Mouse (Mus musculus) ovary, postnatal 14 days (tissue): ENCODE measurements around the gene Arhgef18.

ENCODE experiments used
- DNase-seq: peaks from one replicate; pipeline ENCODE4 v3.0.0; 2022; ENCODE audit warnings: low spot score

Arhgef18 gene

DNA sequence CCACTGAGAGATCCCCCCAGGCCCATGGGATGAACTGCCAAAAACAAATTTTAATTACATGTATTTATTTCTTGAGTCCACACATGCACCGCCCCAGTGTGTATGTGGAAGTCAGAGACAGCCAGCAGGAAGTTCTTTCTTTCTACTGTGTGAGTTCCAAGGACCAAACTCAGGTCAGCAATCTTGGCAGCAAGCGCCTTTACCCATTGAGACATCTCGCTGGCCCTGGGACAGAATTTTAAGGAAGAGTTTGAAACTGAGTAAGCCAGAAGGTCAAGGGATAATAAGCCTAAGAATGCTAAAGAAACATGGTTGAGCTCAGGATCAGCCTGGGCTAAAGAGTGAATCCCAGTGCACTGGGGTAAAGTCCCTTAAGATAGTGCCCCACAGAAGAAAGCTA is 4.8 kb downstream of the Arhgef18 start:
- DNase-seq: no peak

DNA sequence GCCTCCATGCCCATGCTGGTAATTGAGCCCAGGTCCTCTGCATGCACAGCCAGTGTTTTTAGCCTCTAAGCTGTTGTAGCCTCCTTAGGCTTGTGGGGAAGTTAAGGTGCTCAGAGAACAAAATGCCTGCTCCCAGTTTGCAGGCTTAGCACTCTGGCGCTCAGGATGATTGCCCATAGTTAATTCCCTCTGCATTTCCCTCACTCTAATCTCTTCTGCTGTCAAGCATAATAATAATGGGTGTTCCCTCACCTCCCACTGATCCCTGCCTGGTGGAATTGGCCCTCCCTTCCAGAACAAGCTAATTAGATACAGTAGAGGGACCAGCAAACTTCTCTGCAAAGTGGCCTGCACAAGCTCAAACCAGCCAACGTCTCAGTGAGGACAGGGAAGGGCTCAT is 7.7 kb downstream of the Arhgef18 start:
- no peak for DNase-seq

GRCm38 (mm10) chr8:3407417-3407816 is 14.6 kb downstream of the Arhgef18 start:
- no peak for DNase-seq

DNA sequence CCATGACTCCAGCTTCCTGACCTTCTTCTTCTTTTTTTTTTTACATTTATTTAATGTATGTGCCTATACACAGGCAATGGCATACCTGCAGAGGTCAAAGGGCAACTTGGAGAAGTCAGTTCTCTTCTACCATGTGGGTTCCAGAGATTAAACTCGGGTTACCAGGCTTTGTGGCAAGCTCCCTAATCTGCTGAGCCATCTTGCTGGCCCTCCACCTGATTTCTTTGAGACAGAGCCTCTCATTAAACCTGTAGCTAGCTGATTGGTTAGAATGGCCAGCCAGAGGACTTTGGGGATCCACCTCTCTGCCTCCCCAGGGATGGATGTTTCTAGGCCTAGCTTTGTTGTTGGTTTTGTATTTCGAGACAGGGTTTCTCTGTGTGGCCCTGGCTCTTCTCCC is 18.3 kb downstream of the Arhgef18 start:
- DNase-seq: no peak

GRCm38 (mm10) chr8:3411901-3412301 is 19.1 kb downstream of the Arhgef18 start:
- no peak for DNase-seq

- DNase-seq: no peak
Observed at GRCm38 (mm10) chr8:3412816-3413215, 20.0 kb downstream of the Arhgef18 start.

- DNase-seq: no peak
Observed at GRCm38 (mm10) chr8:3414639-3415190, 21.9 kb downstream of the Arhgef18 start.

GRCm38 (mm10) chr8:3415259-3415658 is 22.5 kb downstream of the Arhgef18 start:
- no peak for DNase-seq

DNA sequence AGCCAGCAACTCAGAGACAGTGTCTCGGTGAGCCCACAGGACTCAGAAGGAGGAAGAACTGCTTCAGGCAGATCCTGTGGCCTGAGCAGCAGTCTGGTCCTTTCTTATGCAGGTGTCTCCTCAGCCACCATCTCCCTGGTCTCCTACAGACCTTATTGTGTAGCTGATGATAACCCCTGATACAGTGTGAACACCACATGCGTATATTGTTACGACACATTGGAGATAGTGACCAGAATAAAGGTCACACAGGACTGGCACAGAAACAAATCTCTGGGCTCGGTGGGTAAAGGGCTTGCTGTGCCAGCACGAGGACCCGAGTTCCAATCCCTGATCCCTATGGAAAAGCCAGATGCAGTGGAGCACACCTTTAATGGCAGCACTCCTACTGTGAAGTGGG is 22.9 kb downstream of the Arhgef18 start:
- DNase-seq: no peak

GRCm38 (mm10) chr8:3416846-3417245 is 24.0 kb downstream of the Arhgef18 start:
- no peak for DNase-seq

DNA sequence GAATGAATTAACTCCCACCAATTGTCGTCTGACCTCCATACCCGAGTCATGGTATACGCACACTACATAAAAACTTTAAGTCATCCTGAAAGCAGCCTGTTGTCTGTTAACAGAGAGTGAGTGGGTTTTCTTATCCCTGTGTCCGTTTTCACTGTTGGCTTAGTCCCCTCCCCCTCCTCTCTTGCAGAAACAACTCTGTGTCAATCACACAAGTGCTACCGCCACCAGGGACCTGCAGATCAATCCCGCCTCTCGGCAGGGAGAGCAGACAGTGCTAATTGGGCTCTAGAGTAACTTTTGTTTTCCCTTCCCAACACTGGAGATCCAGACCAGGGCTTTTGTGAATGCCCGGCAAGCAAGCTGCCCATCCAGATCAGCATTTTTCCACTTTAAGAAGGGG is 24.6 kb downstream of the Arhgef18 start:
- DNase-seq: no peak

DNA sequence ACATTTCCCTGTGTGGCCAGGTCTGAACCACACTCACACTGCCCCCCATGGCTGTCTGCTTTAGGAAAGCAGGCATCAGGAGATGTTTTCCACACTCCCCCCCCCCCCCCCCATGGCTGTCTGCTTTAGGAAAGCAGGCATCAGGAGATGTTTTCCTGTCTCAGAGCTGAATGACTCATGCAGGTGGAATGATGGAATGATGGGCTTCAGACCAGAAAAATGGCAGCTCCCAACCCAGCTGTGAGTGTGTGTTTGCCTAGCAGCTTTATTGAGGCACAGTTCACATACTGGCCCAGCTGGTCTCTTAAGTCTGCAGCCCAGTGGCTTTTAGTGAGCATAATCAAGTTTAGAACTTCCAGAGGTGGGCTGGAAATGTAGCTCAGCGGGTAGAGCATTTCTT is 25.3 kb downstream of the Arhgef18 start:
- DNase-seq: no peak

DNA sequence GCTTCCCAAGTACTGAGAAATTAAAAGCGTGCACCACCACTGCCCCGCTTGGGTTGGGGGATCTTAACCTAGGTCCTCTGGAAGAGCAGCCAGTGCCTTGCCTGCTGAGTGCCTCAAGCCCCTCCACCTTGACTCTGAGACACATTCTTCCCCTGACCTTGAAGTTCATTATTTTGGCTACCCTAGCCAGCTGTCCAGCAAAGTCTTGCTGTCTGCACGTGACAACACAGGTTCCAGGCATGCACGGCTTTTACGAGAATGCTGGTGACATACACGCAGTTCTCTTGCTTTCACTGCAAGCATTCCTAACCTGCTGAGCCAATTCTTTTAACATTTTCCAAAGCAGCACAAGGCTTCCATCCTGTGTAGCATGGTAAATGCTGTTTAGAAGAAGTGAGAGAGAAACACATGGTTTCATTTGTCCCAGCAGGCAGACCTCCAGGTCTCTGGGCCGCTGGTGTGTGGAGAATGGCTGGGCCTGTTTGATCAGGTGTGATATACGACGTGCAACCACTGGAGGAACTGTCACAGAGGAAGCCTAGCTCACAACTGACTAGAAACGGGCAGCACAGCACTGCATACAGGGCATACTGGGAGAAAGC is 27.4 kb downstream of the Arhgef18 start:
- DNase-seq: no peak

DNA sequence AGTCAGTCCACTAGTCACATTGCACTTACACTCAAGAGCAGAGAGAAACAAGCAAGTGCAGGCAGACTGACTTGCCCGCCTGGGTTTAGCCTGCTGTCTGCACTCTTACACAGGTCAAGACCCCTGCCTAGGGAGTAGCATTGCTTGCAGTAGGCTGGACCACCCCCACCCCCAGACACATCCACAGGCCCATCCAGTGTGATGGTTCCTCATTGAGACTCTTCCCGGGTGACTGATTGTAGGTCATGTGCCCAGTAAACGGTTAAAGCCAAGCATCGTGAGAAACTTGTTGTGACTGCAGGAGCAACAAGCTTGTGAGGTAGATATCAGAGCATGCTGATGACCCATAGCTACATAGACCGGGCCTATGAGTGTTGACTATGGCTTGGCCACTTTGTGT is 28.7 kb downstream of the Arhgef18 start:
- DNase-seq: no peak

DNA sequence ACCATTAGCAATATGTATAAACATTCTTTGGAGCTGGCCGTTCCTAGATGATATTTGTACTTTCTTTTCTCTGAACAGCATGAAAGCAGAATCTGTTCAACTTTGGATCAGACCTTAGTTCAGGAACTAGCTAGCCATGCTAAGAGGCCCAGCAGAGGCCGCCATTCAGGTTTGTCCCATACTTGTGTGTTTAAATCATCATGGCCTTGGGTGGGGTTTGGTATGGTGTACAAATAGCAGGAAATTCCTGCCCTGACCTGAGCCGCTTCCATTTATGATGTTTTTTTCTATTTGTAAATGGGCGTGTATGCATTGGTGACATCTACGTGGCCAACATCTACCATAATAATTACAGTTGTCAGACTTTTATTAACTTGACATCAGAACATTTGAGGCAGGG is 32.4 kb downstream of the Arhgef18 start:
- DNase-seq: no peak

- DNase-seq: no peak
Observed at GRCm38 (mm10) chr8:3426211-3426610, 33.4 kb downstream of the Arhgef18 start.

- no peak for DNase-seq
Observed at GRCm38 (mm10) chr8:3428426-3428825, 35.6 kb downstream of the Arhgef18 start.

DNA sequence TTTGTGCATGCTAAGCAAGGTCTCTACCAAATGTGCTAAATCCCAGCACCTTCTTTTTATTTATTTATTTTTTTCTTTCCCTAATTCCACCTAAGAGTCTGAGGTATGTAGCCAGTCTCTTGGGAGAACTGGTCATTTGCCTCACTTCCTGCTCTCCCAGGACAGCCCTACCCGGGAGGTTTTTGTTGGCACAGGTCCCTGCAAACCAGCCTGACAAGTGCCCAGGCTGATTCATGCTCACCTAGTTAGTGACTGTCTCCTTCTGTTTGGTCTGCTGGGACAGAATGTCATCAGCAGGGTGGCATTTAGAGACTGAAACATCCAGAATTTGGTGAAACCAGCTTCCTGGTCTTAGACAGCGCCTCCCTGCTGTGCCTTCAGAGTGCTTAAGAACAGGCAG is 37.2 kb downstream of the Arhgef18 start:
- DNase-seq: no peak

DNA sequence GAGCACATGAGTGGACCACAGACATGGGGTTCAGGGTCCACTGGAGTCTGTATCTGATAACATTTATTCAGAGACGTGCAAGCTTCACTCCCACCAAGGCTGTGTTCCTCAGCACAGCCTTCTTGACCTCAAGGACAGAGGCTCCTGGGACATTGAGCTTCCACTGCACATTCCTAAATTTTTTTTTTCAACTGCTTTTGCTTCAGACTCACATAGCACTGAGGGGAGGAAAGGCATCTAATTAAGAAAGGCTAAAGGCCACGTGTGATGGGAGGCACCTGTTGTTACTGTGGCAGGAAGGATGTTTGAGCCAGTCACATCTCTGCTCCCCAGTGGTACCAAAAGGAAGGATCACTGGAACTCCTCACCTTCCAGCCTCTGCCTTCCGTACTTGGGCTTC is 38.3 kb downstream of the Arhgef18 start:
- no peak for DNase-seq

DNA sequence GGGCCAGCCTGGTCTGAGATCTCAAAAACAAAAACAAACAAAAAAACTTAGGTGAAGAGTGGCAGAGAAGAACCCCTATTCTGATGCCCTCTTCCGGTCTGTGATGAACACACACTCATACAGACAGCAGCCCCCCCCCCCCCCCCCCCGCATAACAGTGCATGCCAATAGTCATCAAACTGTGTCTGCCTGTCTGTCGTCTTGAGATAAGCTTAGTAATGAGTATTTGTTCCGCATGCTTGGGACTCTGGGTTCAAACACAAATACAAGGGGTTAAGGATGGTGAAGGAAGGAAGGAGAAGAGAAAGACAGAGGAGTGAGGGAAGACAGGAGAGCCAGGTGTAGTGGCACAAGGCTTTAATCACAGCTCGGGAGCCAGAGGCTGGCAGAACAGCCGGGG is 43.7 kb downstream of the Arhgef18 start:
- no peak for DNase-seq

GRCm38 (mm10) chr8:3439510-3439909 is 46.7 kb downstream of the Arhgef18 start:
- no peak for DNase-seq

- DNase-seq: no peak
Observed at GRCm38 (mm10) chr8:3449226-3449625, 56.4 kb downstream of the Arhgef18 start.

- peak; percentile 36 for DNase-seq
Observed at GRCm38 (mm10) chr8:3450670-3451069, 57.9 kb downstream of the Arhgef18 start.

- no peak for DNase-seq
Observed at GRCm38 (mm10) chr8:3451992-3452391, 59.2 kb downstream of the Arhgef18 start.
